Mouse (Mus musculus): ENCODE results near the gene Kcnk1. TPM values are rescaled to one million over a fixed set of nuclear protein-coding genes. Genes with fewer than 3 reads are reported as not detected.

Kcnk1 gene
- not detected for polyA plus RNA-seq (2017; shearing (Covaris generic))

GRCm38 (mm10) chr8:125995101-125995986, at the start of gene Kcnk1:
Gene Kcnk1, plus strand, starts transcription at chr8:125995170.

Other genes starting within 250 kb of the Kcnk1 start
- gene Pcnx2, start 96.9 kb upstream of the Kcnk1 start, polyA plus RNA-seq (2017; shearing (Covaris generic)), result 0.14 TPM
- not detected for gene Map3k21, start 84.7 kb upstream of the Kcnk1 start, polyA plus RNA-seq (2017; shearing (Covaris generic))